Mouse (Mus musculus): ENCODE data around the gene Sorcs2.
"Not testable (repeated sequence)": the region's sequence is repeated elsewhere in the genome, so short reads cannot be mapped to it uniquely, and the experiment has no call there.

Gene Sorcs2

DNA sequence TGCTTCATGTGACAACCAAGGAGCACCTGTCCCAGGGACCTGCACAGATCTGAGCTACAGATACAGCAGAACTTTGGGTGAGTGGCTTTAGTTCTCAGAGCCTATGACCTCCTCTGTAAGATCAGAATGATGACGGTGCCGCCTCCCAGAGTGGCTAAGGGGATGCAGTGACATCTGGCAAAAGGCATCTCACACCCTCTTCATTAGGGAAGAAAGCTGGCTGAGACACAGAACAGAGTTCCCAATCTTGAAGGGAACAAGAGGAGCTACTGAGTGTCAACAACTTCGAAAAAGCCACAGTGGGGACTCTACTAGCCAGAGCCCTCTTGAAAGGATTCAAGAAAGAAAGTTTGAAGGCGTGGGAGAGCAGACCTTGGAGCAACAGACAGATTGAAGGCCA, 100.7 kb downstream of the Sorcs2 start:
- no peak for DNase-seq

DNA sequence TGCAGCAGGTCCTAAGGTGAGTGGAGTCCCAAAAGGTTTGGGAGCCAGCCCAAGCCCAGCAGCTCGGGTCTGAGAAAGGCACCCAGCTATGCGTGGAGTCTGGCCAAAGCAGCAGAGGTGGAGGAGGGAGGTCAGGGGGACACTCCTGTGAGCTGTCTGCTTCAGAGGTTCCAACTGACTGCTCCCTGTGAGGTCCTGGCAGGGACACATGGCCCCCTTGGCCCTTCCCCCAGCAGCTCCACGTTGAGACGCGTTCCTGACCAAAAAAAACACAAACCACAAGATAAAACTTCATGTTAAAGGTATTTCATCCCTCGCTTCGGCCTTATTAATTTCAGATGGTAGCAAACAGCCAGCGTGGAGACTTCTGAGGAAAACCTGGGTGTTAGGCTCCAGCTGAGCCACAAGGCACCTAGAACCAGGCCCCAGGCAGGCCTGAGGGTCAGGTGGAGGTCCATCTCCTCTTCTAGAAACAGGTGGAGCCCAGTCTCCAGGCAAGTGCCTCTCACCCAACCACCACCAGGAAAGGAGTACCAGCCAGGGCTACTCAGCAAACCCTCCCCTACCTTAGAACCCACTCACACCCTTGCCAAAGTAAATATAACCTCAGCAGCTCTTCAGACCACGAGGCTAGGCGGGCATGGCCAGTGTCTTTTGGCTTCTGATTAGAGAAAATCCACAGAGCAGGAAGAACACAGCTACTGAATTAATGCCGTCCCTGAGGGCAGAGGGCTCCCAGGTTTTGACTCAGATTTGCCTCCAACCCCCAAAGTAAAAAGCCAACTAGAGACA, 104.6 kb downstream of the Sorcs2 start:
- DNase-seq = no peak

DNA sequence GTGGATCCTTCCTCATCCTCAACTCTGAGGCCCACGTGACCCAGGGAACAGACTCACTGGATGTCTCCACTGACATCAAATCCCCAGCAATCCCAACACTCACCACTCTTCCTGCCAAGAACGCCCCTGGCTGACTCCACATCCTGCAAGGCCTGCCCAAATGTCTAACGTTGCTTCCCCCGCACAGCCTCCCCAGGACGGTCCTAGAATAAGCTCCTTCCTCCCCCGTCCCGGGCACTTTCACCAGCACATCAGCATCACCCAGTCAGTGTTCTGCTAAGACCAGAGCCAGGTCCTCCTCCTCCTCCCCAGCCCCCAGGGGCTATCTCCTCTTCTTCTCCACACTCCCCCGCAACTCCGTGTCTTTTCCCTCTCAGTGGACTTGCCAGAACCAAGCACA, 105.6 kb downstream of the Sorcs2 start:
- peak; percentile 18 for DNase-seq

GRCm38 (mm10) chr5:36291191-36291590, 106.7 kb downstream of the Sorcs2 start:
- DNase-seq = peak; percentile 27

- no peak for DNase-seq
Measured at GRCm38 (mm10) chr5:36285405-36285804, 112.5 kb downstream of the Sorcs2 start.

DNA sequence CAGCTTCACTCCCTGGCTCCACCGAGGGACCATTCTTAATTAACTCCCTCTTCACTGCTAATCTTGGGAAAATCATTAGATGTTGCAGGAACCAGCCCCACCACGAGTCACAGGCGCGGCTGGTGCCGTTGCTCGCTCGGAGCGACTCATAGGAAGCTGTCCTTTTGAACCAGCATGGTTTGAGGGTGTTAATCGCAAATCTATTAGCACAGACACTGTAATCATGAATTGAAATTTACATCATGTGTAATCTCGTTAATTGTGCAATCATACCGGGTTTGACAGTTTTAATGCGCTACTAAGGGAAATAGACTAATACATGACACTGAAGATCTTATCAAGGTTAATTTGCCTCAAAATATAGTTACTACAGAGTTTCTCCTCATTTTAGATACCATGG, 118.0 kb downstream of the Sorcs2 start:
- no peak for DNase-seq

GRCm38 (mm10) chr5:36274684-36275394, 123.1 kb downstream of the Sorcs2 start:
- DNase-seq = no peak

- no peak for DNase-seq
Measured at GRCm38 (mm10) chr5:36267194-36267769, 130.7 kb downstream of the Sorcs2 start.

DNA sequence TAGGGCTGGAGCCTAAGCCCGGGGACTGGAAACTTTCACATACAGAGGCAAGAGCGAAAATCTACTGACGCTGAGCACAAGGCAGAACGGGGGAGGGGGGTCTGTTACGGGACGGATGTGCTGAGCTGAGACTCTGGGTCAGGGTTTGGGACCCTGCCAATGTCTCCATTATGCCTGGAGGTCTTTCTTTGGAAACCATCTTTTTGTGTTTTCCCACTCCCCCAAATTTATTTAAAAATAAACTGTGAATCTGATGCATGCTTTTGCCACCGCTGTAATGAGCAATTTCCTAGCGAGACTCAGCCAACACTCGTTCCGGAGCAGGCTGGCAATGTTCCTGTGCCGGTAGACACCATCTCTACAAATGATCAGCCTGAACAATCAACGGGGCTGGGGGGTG, 137.1 kb downstream of the Sorcs2 start:
- DNase-seq = no peak

DNA sequence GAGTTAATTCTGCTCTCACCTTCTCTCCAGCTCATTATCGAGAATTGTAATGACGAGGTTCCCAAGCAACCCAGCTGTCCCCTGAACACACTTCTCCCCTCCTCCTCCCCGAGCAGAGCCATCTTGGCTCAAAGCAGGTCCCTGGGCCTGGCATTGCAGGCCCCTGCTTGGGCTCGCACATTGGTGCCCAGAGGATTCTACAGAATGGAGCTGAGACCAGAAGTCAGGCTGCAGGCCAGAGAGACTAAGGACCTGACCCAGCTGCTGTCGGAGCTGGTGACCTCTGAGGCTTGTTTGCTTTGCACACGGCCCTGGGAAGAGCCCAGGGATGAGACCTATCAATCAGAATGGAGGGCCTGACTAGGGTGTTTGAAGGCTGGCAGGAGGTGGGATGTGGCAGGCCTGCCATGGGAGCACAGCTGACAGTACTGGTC, 138.2 kb downstream of the Sorcs2 start:
- DNase-seq = peak; percentile 30

- DNase-seq = no peak
Measured at GRCm38 (mm10) chr5:36258387-36259181, 139.4 kb downstream of the Sorcs2 start.

DNA sequence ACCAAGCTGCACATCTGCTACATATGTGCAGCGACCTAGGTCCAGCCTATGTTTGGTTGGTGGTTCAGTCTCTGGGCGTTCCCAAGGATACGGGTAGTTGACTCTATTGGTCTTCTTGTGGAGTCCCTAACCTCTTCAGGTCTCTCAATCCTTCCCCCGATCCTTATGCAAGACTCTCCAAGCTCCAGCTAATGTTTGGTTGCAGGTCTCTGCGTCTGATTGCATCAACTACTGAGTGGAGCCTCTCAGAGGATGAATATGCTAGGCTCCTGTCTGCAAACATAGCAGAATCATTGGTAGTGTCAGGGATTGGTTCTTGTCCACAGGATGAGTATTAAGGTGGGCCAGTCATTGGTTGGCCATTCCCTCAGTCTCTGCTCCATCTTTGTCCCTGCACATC, 140.9 kb downstream of the Sorcs2 start:
- no peak for DNase-seq

DNA sequence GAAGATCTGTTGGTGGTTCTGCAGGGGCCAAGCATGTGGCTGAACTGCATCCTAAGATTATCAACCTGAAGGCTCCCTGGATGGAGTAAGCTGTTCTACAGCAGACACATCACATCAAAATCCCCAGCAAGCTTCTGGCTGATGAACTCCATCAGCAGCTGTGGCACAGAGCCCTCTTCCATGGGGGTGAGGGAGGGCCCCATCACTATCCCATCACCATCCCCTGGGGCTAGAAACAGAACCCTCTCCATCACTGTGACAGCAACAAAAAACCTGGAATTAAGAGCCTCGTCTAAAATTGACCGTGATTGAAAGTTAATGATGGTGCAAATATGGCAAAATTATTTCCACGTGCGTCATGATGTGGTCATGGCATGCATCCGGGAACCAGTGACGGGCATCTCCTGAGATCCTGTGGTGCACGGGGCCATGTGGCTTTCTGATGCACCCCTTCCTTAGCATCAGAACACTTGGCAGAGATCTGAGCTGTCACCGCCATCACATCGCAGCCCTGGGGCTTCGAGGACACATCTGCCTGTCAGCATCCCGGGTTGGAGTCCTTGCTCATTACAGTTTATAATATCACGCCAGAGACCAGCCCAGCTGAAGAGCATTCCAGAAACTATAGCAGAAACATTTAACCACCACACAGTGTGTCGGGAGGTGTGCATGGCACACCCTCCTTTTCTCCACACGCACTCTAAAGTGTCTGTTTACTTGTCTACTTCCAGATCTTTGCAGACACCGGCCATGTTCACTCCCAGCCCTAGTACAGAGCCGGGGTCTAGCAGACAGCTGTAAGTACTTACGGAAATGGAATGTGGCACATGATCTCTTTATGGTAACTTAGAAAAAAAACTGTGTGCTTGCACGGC, 143.1 kb downstream of the Sorcs2 start:
- DNase-seq = no peak

DNA sequence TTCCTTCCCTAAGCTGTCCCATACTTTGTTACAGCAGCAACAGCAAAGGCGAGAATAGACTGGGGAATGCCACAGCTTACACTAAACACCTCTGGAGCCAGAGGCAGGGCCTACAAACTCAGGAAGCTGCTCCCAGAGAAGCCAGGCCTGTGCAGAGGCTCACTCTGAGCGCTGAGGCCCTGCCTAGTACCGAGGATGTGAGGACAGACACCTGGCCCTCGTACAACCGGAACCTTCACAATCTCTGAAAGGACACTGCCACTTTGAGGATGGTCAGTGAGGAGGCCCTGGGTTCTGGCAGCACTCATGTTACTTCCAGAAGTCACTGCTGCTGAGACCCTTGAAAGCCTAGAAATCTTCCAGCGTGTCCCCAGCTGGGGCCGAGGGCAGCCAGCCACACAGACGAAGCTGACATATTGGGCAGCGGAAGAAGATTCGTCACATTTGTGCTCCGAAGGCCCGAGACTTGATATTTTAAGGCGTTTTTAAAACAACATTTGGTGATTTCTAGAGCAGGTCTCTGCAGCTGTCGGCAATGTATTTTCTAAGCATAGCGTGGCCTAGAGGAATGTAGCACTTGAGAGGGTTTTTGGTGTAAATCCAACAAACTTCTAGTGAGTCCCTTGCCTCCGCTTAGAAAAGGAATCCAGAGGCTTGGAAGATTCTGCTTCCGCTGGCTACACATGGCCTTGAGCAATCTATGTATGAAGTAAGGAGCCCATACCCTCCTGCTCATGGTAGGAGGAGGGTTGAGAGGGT, 145.0 kb downstream of the Sorcs2 start:
- no peak for DNase-seq

DNA sequence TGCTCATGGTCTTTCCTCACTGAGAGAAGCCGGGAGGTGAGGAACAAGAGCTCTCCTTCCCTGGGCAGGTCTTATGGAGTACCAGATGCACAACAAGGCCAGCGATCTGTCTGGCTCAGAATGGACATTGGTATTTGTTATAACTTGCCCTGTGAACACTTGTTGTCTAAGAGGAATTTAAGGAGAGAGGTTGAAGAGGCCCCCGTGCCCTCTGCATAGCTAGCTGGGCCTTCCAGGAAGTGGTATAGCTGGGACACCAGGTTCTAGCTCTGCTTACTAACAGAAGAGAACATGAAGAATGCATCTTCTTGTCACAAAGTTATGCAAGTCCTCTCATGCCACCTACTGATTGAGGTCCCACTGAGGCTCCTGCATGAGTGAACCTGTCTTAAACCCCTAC, 149.9 kb downstream of the Sorcs2 start:
- DNase-seq = no peak

- DNase-seq = not testable (repeated sequence)
Measured at GRCm38 (mm10) chr5:36237526-36237925, 160.4 kb downstream of the Sorcs2 start.

DNA sequence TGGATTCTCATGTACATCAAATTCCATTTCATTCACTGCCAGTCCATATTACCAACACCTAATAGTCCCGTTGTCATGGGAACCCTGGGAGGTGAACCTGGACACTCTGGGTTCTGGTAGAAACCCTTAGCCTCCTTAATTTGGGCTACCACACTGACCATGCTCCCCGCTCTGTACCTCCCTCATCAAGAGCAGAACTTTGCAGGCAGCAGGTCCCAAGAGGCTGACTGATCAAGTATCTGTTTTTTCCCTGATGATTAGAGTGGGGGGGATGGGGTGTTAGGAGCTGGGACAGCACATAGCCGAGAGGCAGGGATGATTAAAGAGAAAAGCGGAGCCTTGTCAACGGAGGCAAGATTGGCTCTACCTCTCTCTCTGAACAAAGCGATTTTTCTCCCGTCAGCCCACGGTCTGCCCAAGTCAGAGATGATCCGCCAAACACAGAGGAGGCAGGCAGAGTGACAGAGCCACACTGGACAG, 167.6 kb downstream of the Sorcs2 start:
- DNase-seq = no peak

DNA sequence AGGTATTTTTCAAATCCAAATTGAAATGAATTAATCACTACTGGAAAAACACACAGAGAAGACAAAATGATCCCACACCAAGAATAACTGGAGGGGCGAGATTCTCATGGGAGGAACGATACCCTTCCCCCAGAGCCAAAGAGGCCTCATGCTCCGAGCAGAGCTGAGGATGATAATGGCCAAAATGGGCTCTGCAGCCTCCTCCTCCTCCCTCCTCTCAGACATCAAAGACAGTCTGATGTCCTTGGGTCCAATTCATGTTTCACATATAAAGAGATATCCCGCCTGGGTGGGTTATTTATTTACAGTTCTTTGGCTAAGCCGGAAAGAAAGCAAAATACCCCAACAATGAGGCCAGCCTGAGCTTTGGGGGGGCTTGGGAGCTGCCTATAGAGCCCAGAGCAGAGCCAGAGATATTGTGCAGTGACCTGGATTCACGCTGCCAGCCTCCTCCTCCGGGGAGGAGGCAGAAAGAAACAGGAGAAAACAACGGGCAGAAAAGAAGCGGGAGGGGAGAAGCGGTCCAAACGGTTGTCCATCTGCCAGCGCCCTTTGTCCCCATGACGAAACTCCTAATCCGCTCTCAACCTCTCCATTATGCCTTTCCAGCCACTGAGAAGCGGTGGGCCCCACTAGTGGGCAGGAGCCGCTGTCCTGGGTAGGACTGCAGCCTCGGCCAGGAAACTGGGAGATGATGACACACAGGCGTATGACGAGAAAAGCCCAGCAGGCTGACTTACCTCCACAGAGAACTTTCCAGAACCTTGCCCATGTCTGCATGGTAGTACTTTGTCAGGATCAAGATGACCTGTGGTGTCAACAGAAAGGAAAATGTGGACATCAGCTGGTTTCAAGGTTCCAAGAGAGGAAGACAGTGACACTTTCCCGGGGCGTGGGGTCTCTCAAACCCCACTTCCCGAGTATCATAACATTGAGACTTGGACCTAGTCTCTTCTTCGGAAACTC, 169.3 kb downstream of the Sorcs2 start:
- no peak for DNase-seq

DNA sequence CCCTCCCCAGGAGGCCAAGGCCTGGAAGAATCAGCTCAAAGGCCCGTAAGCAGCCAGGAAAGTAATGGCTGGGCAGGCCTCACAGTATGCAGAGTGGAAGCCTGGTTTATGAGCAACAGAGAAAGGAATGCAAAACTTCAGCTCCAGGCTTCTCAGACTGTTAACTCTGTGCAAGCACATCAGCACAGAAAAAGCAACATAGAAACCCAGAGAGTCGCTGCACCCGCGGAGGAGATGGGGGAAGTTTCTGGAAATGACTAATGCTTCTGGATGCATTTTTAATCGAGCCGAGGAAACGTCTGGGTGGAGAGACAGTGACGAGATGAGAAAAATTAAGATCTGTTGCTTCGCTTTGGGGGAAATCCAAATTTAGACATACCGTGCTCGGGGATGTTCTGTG, 171.6 kb downstream of the Sorcs2 start:
- no peak for DNase-seq

DNA sequence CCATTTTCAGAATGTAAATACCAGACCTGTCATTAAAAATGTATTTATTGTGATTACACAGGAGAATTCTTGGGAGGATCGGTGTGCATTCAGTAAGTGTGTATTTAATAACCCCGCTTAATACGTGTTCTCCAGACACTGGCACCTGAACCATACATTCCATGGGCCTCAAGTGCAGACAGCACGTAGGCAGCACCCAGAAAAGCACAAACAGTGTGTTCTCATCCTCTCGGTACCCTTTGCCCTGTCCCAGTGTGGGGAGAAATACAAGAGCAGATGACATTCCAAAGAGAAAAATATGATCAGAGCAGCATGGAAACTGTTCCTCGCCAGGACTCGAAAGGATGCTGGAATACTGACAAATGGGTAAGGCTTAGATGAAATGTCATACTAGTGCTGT, 172.1 kb downstream of the Sorcs2 start:
- DNase-seq = no peak

All from liver (tissue).